Mouse (Mus musculus) neural tube, embryonic 13.5 days (tissue): ENCODE results near the gene Ccdc81. TPM values are rescaled to one million over a fixed set of nuclear protein-coding genes. Genes with fewer than 3 reads are reported as not detected.

Experiments
- ATAC-seq: fragments of 200-750 bp; cut with Nextera tagmentation; 2 replicates; pipeline ENCODE4 v1.8.0; 2017; ENCODE audit warnings: low read depth, mild to moderate bottlenecking, moderate TSS enrichment, moderate library complexity
- H3K27ac ChIP-seq: fragments of 300-500 bp; sonication (generic); replicated peaks from 2 replicates; pipeline ENCODE4 v1.5.1; 2015; ENCODE audit warnings: moderate library complexity, mild to moderate bottlenecking, inconsistent platforms
- H3K27me3 ChIP-seq: fragments of 300-500 bp; sonication (generic); 2 replicates; pipeline ENCODE4 v1.6.1; 2015; ENCODE audit warnings: mild to moderate bottlenecking, inconsistent platforms
- H3K36me3 ChIP-seq: fragments of 300-500 bp; sonication (generic); 2 replicates; pipeline ENCODE4 v1.6.1; 2015; ENCODE audit warnings: mild to moderate bottlenecking, inconsistent platforms
- H3K4me1 ChIP-seq: fragments of 300-500 bp; sonication (generic); replicated peaks from 2 replicates; pipeline ENCODE4 v1.6.1; 2015; ENCODE audit warnings: inconsistent platforms
- H3K4me2 ChIP-seq: fragments of 300-500 bp; sonication (generic); 2 replicates; pipeline ENCODE4 v1.6.1; 2015; ENCODE audit warnings: inconsistent platforms, mild to moderate bottlenecking, moderate library complexity
- H3K4me3 ChIP-seq: fragments of 300-500 bp; sonication (generic); 2 replicates; pipeline ENCODE4 v1.5.1; 2015; ENCODE audit warnings: mild to moderate bottlenecking, inconsistent platforms
- H3K9ac ChIP-seq: fragments of 300-500 bp; sonication (generic); 2 replicates; pipeline ENCODE4 v1.6.1; 2015; ENCODE audit warnings: moderate library complexity, mild to moderate bottlenecking, inconsistent platforms
- H3K9me3 ChIP-seq: fragments of 300-500 bp; sonication (generic); 2 replicates; pipeline ENCODE4 v1.6.1; 2016; ENCODE audit warnings: inconsistent platforms
- WGBS: fragments of 180-500 bp; shearing (Covaris S2); methylation state at CpG from one replicate; pipeline ENCODE4 v1.1.7; 2015; 5-methylcytosine and 5-hydroxymethylcytosine counted together
- polyA plus RNA-seq: library from polyadenylated mRNA; unstranded; fragments of >200 nt; fragmentation: Nextera tagmentation; extraction: Ambion mirVana; gene quantifications from 2 replicates; pipeline ENCODE4 v1.2.1, GENCODE M21; 2015

Ccdc81 gene
- polyA plus RNA-seq, 1 experiment from 2014 or later = 0.24 TPM

GRCm38 (mm10) chr7:89909711-89910110, 6.3 kb upstream of the Ccdc81 start:
- Histone ChIP-seq H3K27me3 (no peaks in the 10 kb centered on the region), H3K9ac (no peak overlapping the region), H3K27ac (no peak overlapping the region), H3K4me1 (no peaks in the 10 kb centered on the region), H3K4me3 (no peak overlapping the region), H3K4me2 (no peak overlapping the region), H3K9me3 (no peaks in the 10 kb centered on the region), H3K36me3 (no peaks in the 10 kb centered on the region)
- ATAC-seq = no peak
- WGBS = 75% methylated on average over 4 of the region's 4 CpGs

GRCm38 (mm10) chr7:89908899-89909621, 5.6 kb upstream of the Ccdc81 start:
- no peaks in the 10 kb centered on the region for H3K27me3 ChIP-seq
- no peak overlapping the region for H3K4me2 ChIP-seq
- H3K9me3 ChIP-seq = no peaks in the 10 kb centered on the region
- ATAC-seq = no peak
- no peaks in the 10 kb centered on the region for H3K36me3 ChIP-seq
- no peaks in the 10 kb centered on the region for H3K4me1 ChIP-seq
- no peak overlapping the region for H3K9ac ChIP-seq
- no peak overlapping the region for H3K4me3 ChIP-seq
- H3K27ac ChIP-seq = no peak overlapping the region
- 81% methylated on average over 20 of the region's 20 CpGs for WGBS

- Histone ChIP-seq H3K4me3 (no peak overlapping the region), H3K27ac (no peak overlapping the region), H3K36me3 (no peaks in the 10 kb centered on the region), H3K4me2 (no peak overlapping the region), H3K27me3 (no peaks in the 10 kb centered on the region), H3K9ac (no peak overlapping the region), H3K9me3 (no peaks in the 10 kb centered on the region), H3K4me1 (peaks cover 3% of the 10 kb centered on the region)
- no peak for ATAC-seq
- 68% methylated on average over 7 of the region's 7 CpGs for WGBS
These were observed 5.0 kb upstream of the Ccdc81 start for GRCm38 (mm10) chr7:89908421-89908820.

- H3K36me3 ChIP-seq = no peaks in the 10 kb centered on the region
- no peak overlapping the region for H3K27ac ChIP-seq
- 0 out of 2 replicates have a peak, but pooled peaks have one; percentile 22 for ATAC-seq
- H3K27me3 ChIP-seq = no peaks in the 10 kb centered on the region
- no peaks in the 10 kb centered on the region for H3K9me3 ChIP-seq
- H3K9ac ChIP-seq = no peak overlapping the region
- no peak overlapping the region for H3K4me3 ChIP-seq
- H3K4me1 ChIP-seq = peaks cover 6% of the 10 kb centered on the region
- 21% methylated on average over 8 of the region's 8 CpGs for WGBS
- no peak overlapping the region for H3K4me2 ChIP-seq
These were observed 4.5 kb upstream of the Ccdc81 start for GRCm38 (mm10) chr7:89907950-89908349.

GRCm38 (mm10) chr7:89903007-89903406, 422 bp downstream of the Ccdc81 start:
- no peak overlapping the region for H3K4me3 ChIP-seq
- H3K27ac ChIP-seq = no peak overlapping the region
- no peak overlapping the region for H3K9ac ChIP-seq
- H3K9me3 ChIP-seq = no peaks in the 10 kb centered on the region
- WGBS = 87% methylated on average over 8 of the region's 8 CpGs
- H3K4me1 ChIP-seq = peaks cover 6% of the 10 kb centered on the region
- H3K36me3 ChIP-seq = no peaks in the 10 kb centered on the region
- H3K4me2 ChIP-seq = peak overlapping the region; percentile 11; the same call in 1 of the 2 replicates
- no peaks in the 10 kb centered on the region for H3K27me3 ChIP-seq
- no peak for ATAC-seq

GRCm38 (mm10) chr7:89891856-89892255, 11.6 kb downstream of the Ccdc81 start:
- Histone ChIP-seq H3K4me1 (no peaks in the 10 kb centered on the region; the same call in 1 of the 2 replicates), H3K27ac (no peak overlapping the region), H3K9me3 (no peaks in the 10 kb centered on the region), H3K4me2 (no peak overlapping the region), H3K4me3 (no peak overlapping the region), H3K36me3 (no peaks in the 10 kb centered on the region), H3K27me3 (no peaks in the 10 kb centered on the region), H3K9ac (no peak overlapping the region)
- 25% methylated on average over 4 of the region's 4 CpGs for WGBS
- no peak for ATAC-seq

- Histone ChIP-seq H3K9me3 (no peaks in the 10 kb centered on the region), H3K36me3 (no peaks in the 10 kb centered on the region), H3K4me3 (no peak overlapping the region), H3K4me1 (no peaks in the 10 kb centered on the region; the same call in 1 of the 2 replicates), H3K4me2 (no peak overlapping the region), H3K27me3 (no peaks in the 10 kb centered on the region), H3K9ac (no peak overlapping the region), H3K27ac (no peak overlapping the region)
- WGBS = 48% methylated on average over 5 of the region's 5 CpGs
- ATAC-seq = no peak
These were observed 12.0 kb downstream of the Ccdc81 start for GRCm38 (mm10) chr7:89891412-89891811.

GRCm38 (mm10) chr7:89884551-89884950, 18.9 kb downstream of the Ccdc81 start:
- H3K4me1 ChIP-seq = no peaks in the 10 kb centered on the region
- H3K9me3 ChIP-seq = no peaks in the 10 kb centered on the region
- 71% methylated on average over 3 of the region's 3 CpGs for WGBS
- no peak for ATAC-seq
- no peak overlapping the region for H3K9ac ChIP-seq
- H3K4me2 ChIP-seq = no peak overlapping the region
- no peaks in the 10 kb centered on the region for H3K36me3 ChIP-seq
- H3K27ac ChIP-seq = no peak overlapping the region
- H3K4me3 ChIP-seq = no peak overlapping the region
- no peaks in the 10 kb centered on the region for H3K27me3 ChIP-seq

GRCm38 (mm10) chr7:89879686-89880085, 23.7 kb downstream of the Ccdc81 start:
- Histone ChIP-seq H3K4me2 (no peak overlapping the region), H3K4me3 (no peak overlapping the region), H3K27me3 (no peaks in the 10 kb centered on the region), H3K36me3 (no peaks in the 10 kb centered on the region), H3K27ac (no peak overlapping the region), H3K9me3 (no peaks in the 10 kb centered on the region), H3K4me1 (no peaks in the 10 kb centered on the region), H3K9ac (no peak overlapping the region)
- WGBS = 82% methylated on average over 1 of the region's 1 CpGs
- ATAC-seq = no peak

GRCm38 (mm10) chr7:89867221-89867620, 36.2 kb downstream of the Ccdc81 start:
- H3K9ac ChIP-seq = no peak overlapping the region
- no peak for ATAC-seq
- no peaks in the 10 kb centered on the region for H3K27me3 ChIP-seq
- no peaks in the 10 kb centered on the region for H3K36me3 ChIP-seq
- WGBS = 88% methylated on average over 5 of the region's 5 CpGs
- H3K4me1 ChIP-seq = no peaks in the 10 kb centered on the region
- no peaks in the 10 kb centered on the region for H3K9me3 ChIP-seq
- H3K4me2 ChIP-seq = no peak overlapping the region
- H3K4me3 ChIP-seq = no peak overlapping the region
- H3K27ac ChIP-seq = no peak overlapping the region

GRCm38 (mm10) chr7:89864769-89865168, 38.7 kb downstream of the Ccdc81 start:
- ATAC-seq = no peak
- H3K4me1 ChIP-seq = no peaks in the 10 kb centered on the region
- H3K4me2 ChIP-seq = no peak overlapping the region
- no peak overlapping the region for H3K4me3 ChIP-seq
- no peaks in the 10 kb centered on the region for H3K27me3 ChIP-seq
- H3K9me3 ChIP-seq = no peaks in the 10 kb centered on the region
- H3K27ac ChIP-seq = no peak overlapping the region
- whole genome bisulfite sequencing = 83% methylated on average over 1 of the region's 1 CpGs
- no peaks in the 10 kb centered on the region for H3K36me3 ChIP-seq
- no peak overlapping the region for H3K9ac ChIP-seq

GRCm38 (mm10) chr7:89856440-89857217, 46.8 kb downstream of the Ccdc81 start:
- Histone ChIP-seq H3K4me2 (peak overlapping the region; percentile 14; the same call in 1 of the 2 replicates), H3K27ac (no peak overlapping the region), H3K9me3 (no peaks in the 10 kb centered on the region), H3K4me3 (no peak overlapping the region), H3K36me3 (no peaks in the 10 kb centered on the region), H3K4me1 (peaks cover 4% of the 10 kb centered on the region; the same call in 1 of the 2 replicates), H3K27me3 (no peaks in the 10 kb centered on the region), H3K9ac (no peak overlapping the region)
- peak; percentile 80 for ATAC-seq
- 40% methylated on average over 17 of the region's 17 CpGs for WGBS
